Mouse (Mus musculus): ENCODE data around the gene Morf4l2. TPM values are rescaled to one million over a fixed set of nuclear protein-coding genes. Genes with fewer than 3 reads are reported as not detected.
"Not testable (repeated sequence)": the region's sequence is repeated elsewhere in the genome, so short reads cannot be mapped to it uniquely, and the experiment has no call there.

The Morf4l2 gene
- total RNA-seq, 2 experiments from 2014 or later = 96.8 to 278 TPM

- ATAC-seq (ENCODE audit: poor library complexity, severe bottlenecking) = peak; percentile 47
Measured at GRCm38 (mm10) chrX:136707446-136708167, 35.9 kb downstream of the Morf4l2 start, which contains the start of gene Tceal1. Gene Tceal1 (plus strand): TSS chrX:136707982.

- ATAC-seq (ENCODE audit: poor library complexity, severe bottlenecking) = no peak
Measured at GRCm38 (mm10) chrX:136693196-136693595, 50.3 kb downstream of the Morf4l2 start.

GRCm38 (mm10) chrX:136692294-136692675, 51.2 kb downstream of the Morf4l2 start:
- no peak for ATAC-seq (ENCODE audit: poor library complexity, severe bottlenecking)

- not testable (repeated sequence) for ATAC-seq (ENCODE audit: poor library complexity, severe bottlenecking)
Measured at GRCm38 (mm10) chrX:136691606-136692293, 51.7 kb downstream of the Morf4l2 start.

Other genes starting within 250 kb of the Morf4l2 start
- not detected in 2 replicates for gene Kir3dl1, start 225.7 kb downstream of the Morf4l2 start, total RNA-seq (2015)
- not detected in 2 replicates for gene Kir3dl1, start 225.7 kb downstream of the Morf4l2 start, total RNA-seq (2017)
- not detected in 2 replicates for gene Kir3dl2, start 199.6 kb downstream of the Morf4l2 start, total RNA-seq (2015)
- not detected in 2 replicates for gene Kir3dl2, start 199.6 kb downstream of the Morf4l2 start, total RNA-seq (2017)
- not detected in 2 replicates for gene Tceal3, start 152.8 kb downstream of the Morf4l2 start, total RNA-seq (2015)
- 0.22 TPM in 1 of 2 replicates, not detected in the other for gene Tceal3, start 152.8 kb downstream of the Morf4l2 start, total RNA-seq (2017)
- 0.16 TPM in 1 of 2 replicates, not detected in the other for gene Tceal1, start 35.7 kb downstream of the Morf4l2 start, total RNA-seq (2015)
- 0.11 TPM in 1 of 2 replicates, not detected in the other for gene Tceal1, start 35.7 kb downstream of the Morf4l2 start, total RNA-seq (2017)
- gene Glra4, start 36.5 kb upstream of the Morf4l2 start, total RNA-seq (2015) = not detected in 2 replicates
- not detected in 2 replicates for gene Glra4, start 36.5 kb upstream of the Morf4l2 start, total RNA-seq (2017)
- gene Plp1, start 79.0 kb upstream of the Morf4l2 start, total RNA-seq (2015) = 0.11 and 0.38 TPM in 2 replicates
- 0.08 TPM in 1 of 2 replicates, not detected in the other for gene Plp1, start 79.0 kb upstream of the Morf4l2 start, total RNA-seq (2017)
- gene Rab9b, start 125.1 kb upstream of the Morf4l2 start, total RNA-seq (2015) = not detected in 2 replicates
- gene Rab9b, start 125.1 kb upstream of the Morf4l2 start, total RNA-seq (2017) = not detected in 2 replicates
- not detected in 2 replicates for gene H2bfm, start 183.6 kb upstream of the Morf4l2 start, total RNA-seq (2015)
- not detected in 2 replicates for gene H2bfm, start 183.6 kb upstream of the Morf4l2 start, total RNA-seq (2017)
- 8.5 and 14.0 TPM in 2 replicates for gene Tmsb15b2, start 231.8 kb upstream of the Morf4l2 start, total RNA-seq (2015)
- not detected in 2 replicates for gene Tmsb15b2, start 231.8 kb upstream of the Morf4l2 start, total RNA-seq (2017)
- gene Tmsb15l, start 233.2 kb upstream of the Morf4l2 start, total RNA-seq (2015) = 2.1 TPM in 1 of 2 replicates, not detected in the other
- gene Tmsb15l, start 233.2 kb upstream of the Morf4l2 start, total RNA-seq (2017) = 3.9 and 10.4 TPM in 2 replicates
- gene Tmsb15b1, start 233.2 kb upstream of the Morf4l2 start, total RNA-seq (2015) = 3.6 and 5.0 TPM in 2 replicates
- gene Tmsb15b1, start 233.2 kb upstream of the Morf4l2 start, total RNA-seq (2017) = 1.3 and 4.1 TPM in 2 replicates
- 0.29 and 0.46 TPM in 2 replicates for gene Zcchc18, start 249.5 kb upstream of the Morf4l2 start, total RNA-seq (2015)
- gene Zcchc18, start 249.5 kb upstream of the Morf4l2 start, total RNA-seq (2017) = not detected in 2 replicates